Mouse (Mus musculus) left cerebral cortex, postnatal 25 days (tissue): Measurements from ENCODE around the gene Rapgef4. TPM values are rescaled to one million over a fixed set of nuclear protein-coding genes. Genes with fewer than 3 reads are reported as not detected.
"Not testable (repeated sequence)": the region's sequence is repeated elsewhere in the genome, so short reads cannot be mapped to it uniquely, and the experiment has no call there.

Experiments
- DNase-seq, 2 experiments: peaks; one replicate each; pipeline ENCODE4 v3.0.0; 2022; ENCODE audit warnings: low spot score in 2 of 2, mixed read lengths in 1 of 2
- intact Hi-C: fragments of 180-260 bp; cut with DNase I; formaldehyde crosslinking; loops from one replicate; pipeline ENCODE4 v1.15.1; 2025
- total RNA-seq, 2 experiments: library from RNA; stranded (reverse); gene quantifications; 2 replicates each; pipeline ENCODE4 v1.2.3; 2021

Gene Rapgef4
- total RNA-seq, 2 experiments from 2014 or later, result 372 to 386 TPM

- DNase-seq, result no peak
- intact Hi-C loops, result no loop called here
These were observed 74.4 kb downstream of the Rapgef4 start for GRCm38 (mm10) chr2:72055476-72055875.

GRCm38 (mm10) chr2:72056081-72056874 is 75.2 kb downstream of the Rapgef4 start:
- no peak for DNase-seq
- intact Hi-C loops, result no loop called here

DNA sequence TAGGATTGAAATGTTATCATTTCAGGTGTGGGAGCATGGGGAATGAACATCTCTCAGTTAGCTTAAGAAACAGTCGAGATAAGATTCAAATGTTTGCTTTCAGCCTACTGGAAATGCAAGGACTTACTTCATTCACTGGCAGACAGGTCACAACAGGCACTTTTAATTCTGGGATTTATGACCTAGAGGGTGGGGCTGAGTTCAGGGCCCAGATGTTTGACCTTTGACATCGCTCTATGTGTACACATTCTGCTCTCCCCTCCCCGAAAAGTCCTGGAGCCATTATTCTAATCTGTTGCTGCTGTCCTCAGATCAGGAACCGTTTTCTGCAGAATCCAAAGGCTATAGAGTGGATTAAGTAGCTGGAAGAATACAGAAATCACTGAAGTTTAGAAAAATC is 81.9 kb downstream of the Rapgef4 start:
- intact Hi-C loops, result no loop called here
- DNase-seq, result no peak

GRCm38 (mm10) chr2:72068505-72068904 is 87.5 kb downstream of the Rapgef4 start:
- DNase-seq, result no peak
- intact Hi-C loops, result no loop called here

- intact Hi-C loops, result no loop called here
- DNase-seq, result no peak
These were observed 89.0 kb downstream of the Rapgef4 start for GRCm38 (mm10) chr2:72070086-72070485.

DNA sequence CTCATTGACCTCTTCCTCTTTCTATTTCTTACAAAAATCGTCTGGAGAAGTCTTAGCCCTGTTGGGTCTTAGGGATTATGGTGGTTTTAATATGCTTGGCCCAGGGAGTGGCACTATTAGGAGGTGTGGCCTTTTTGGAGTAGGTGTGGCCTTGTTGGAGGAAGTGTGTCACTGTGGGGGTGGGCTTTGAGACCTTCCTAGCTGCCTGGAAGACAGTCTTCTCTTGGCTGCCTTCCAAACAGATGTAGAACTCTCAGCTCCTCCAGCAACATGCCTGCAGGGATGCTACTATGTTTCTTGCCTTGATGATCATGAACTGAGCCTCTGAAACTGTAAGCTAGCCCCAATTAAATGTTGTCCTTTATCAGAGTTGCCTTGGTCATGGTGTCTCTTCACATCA is 92.1 kb downstream of the Rapgef4 start:
- DNase-seq, intact Hi-C loops: not testable (repeated sequence)

GRCm38 (mm10) chr2:72074999-72075561 is 94.0 kb downstream of the Rapgef4 start:
- intact Hi-C loops, result no loop called here
- DNase-seq, result no peak

DNA sequence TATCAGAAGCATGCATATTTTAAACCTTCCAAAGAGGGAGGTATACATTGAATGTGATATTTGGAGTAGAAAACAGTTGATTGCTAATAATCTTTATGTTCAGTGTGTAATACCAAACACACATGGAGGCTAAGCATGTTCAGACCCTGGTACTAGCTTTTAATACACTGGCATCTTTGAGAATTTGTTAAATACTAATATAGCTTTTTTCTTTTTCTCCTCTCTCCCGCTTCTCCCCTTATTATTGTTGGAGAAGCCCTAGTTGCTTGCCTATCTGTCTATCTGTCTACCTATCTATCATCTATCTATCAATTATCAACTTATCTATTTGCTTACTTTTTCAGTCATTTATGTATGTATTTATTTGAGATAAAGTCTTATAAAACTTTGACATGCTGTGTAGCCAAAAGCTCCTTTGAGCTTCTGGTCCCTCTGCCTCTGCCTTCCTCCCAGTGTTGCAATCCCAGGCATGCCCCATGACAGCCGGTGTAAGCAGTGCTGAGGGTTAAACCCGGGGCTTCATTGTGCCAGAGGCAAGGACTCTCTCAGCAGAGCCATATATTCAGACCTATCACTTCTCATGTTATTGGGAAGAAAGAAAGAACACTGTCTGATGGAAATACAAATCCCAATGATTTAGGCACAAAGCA is 96.6 kb downstream of the Rapgef4 start:
- no peak for DNase-seq
- intact Hi-C loops, result no loop called here

DNA sequence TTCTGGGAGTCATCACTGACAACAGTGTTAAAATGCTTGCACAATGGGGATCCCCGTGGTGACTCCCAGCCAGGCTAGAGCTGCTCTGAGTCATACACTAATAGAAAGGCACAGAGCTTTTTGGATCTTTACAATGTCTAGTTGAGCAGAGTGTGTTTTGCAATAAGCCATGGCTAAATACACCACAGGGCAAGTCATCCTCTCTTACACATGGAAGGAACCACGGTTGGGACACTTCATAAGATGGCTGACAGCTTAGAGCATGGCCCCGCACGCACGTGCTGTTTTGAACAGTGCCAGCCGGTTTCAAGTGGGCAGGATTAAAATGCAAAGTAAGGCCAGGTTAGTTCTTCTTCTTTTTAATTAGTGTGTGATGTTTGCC is 97.1 kb downstream of the Rapgef4 start:
- intact Hi-C loops, result no loop called here
- DNase-seq, result no peak

- intact Hi-C loops, result no loop called here
- DNase-seq, result no peak
These were observed 98.1 kb downstream of the Rapgef4 start for GRCm38 (mm10) chr2:72079110-72079509.

DNA sequence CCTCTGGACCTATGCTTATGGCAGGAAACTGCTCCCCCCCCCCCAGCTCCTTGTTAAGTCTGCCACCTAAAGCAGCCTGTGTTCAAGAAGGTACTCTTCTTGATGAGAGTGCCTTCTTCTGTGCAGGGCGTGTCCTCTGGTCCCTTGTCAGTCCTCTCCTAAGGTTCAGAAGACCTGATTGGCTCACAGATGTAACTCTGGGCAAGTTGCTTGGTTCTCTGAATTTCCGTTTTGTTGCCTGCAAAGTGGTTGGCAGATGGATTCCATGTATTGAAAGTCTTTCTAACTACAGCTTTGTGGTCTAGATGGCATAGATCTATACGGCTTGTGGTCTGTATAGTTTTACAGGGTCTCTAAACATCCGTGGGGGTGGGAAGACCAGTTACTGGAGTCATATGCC is 101.8 kb downstream of the Rapgef4 start:
- no peak for DNase-seq
- intact Hi-C loops, result no loop called here

- no peak for DNase-seq
- intact Hi-C loops, result no loop called here
These were observed 107.8 kb downstream of the Rapgef4 start for GRCm38 (mm10) chr2:72088886-72089285.

GRCm38 (mm10) chr2:72090061-72090460 is 109.0 kb downstream of the Rapgef4 start:
- intact Hi-C loops, result no loop called here
- no peak for DNase-seq

- intact Hi-C loops, result no loop called here
These were observed 111.0 kb downstream of the Rapgef4 start for GRCm38 (mm10) chr2:72092046-72092445.

DNA sequence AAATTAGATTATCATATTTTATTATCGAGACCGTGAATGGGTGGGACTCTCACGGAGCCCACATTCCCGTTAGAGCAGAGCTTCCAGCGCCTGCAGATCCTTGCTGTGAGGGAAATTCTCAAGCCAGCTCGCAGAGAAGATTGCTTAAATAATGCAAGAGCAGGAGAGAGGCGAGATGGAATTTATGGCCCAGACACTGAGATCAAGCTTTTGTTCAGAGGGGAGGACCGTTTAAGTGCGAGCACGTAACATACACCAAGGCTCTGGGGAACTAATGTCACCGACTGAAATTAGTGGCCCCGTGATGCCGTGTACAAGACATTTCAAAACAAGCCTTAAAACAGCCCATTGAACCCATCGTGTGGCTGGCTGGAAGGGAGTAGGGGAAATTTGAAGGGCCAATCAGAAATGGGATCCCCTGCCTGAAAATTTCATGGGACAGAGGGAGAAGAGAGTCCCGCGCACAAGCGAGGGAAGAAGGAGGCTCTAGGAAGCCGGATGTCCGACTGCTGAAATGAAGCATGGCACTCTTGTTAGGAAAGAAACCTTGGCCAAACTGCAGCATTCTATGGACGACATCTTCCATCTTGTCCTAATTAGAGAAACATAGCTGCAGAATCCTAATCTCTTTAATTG is 112.5 kb downstream of the Rapgef4 start:
- no peak for DNase-seq
- intact Hi-C loops, result no loop called here

More at GRCm38 (mm10) chr2:72092046-72092445, 111.0 kb downstream of the Rapgef4 start:
- DNase-seq, result no peak

DNA sequence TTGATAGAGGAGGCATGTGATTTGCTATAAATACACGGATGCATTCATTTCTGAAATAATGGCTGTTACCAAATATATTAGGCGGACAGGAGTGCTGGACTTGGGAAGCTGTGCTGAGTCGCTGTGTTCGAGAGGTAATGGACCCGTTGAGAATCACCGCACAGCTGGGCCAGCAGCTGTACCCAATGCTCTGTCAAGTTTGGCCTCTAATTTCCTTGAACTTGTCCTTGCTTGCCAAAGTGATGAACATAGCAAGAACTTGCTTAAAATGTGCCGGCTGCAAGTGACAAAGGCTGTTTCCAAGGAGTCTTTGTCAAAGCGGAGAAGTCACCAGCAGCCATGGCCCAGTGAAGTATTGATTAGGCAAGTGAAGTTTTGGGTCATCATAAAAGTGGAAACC is 113.0 kb downstream of the Rapgef4 start:
- intact Hi-C loops, result no loop called here
- DNase-seq, result no peak

GRCm38 (mm10) chr2:72094446-72094845 is 113.4 kb downstream of the Rapgef4 start:
- intact Hi-C loops, result no loop called here
- no peak for DNase-seq

GRCm38 (mm10) chr2:72095002-72095401 is 114.0 kb downstream of the Rapgef4 start:
- intact Hi-C loops, result no loop called here

DNA sequence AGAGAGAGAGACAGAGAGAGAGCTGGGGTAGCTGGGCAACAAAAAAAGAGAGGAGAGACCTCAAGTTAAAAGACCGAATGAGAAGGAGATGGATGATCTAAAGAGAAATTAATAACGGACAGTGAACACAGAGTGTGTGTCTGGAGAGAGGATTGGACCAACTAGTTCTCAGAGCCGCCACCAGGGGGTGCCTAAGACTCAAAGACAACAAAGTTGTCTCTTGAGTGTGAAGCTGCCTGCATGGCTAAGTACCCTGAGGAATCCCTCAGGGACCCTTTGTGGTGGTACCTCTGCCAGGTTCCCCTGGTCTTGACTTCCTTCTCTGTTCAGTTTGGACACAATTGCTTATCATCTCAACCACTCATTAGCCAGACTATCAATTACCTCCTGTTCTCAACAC is 115.3 kb downstream of the Rapgef4 start:
- intact Hi-C loops, result loop anchor here (2.0 kb wide), 1 partner anchor 52 kb away; no protein-coding TSS in a partner anchor

More at GRCm38 (mm10) chr2:72095002-72095401, 114.0 kb downstream of the Rapgef4 start:
- DNase-seq, result no peak

DNA sequence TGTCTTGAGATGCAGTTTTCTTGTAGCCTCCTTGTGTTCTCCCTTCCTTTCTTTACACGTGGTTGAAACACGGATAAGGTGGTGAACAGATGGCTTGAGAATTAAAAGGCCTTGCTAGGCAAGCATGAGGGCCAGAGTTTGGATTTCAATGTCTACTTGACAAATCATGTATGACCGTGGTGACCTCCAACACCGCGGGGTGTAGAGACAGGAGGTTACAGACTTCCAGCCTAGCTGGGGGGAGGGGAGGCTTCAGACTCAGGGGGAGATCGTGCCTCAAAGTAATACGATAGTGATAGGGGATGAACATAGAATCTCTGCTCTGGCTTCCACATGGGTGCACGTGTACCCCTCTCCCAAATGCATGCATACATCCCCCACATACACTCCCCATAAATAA is 117.3 kb downstream of the Rapgef4 start:
- DNase-seq, result no peak
- intact Hi-C loops, result no loop called here

More for the DNA sequence above, 115.3 kb downstream of the Rapgef4 start:
- no peak for DNase-seq
